Mouse (Mus musculus) MEL (cell line): Measurements from ENCODE around the gene Gm17268.

Source experiments
- CTCF ChIP-seq, 3 experiments: IDR thresholded peaks in 2 of 3; conservative IDR thresholded peaks in 1 of 3; 2 replicates each; pipeline ENCODE4 v1.5.1; 2011 to 2012; ENCODE audit warnings: low read length in 3 of 3, low read depth in 2 of 3, mild to moderate bottlenecking in 2 of 3, improper control_type of control experiment in 1 of 3, inconsistent platforms in 1 of 3, mixed read lengths in 1 of 3, moderate library complexity in 1 of 3; ENCODE audit not compliant: control insufficient read depth in 1 of 3, insufficient read depth in 1 of 3, poor library complexity in 1 of 3, severe bottlenecking in 1 of 3
- POLR2A ChIP-seq, 2 experiments: IDR thresholded peaks; 2 replicates each; pipeline ENCODE4 v1.6.1; 2011 to 2012; ENCODE audit warnings: low read length in 2 of 2, mild to moderate bottlenecking in 2 of 2, control low read depth in 1 of 2, improper control_type of control experiment in 1 of 2, low read depth in 1 of 2, moderate library complexity in 1 of 2; ENCODE audit not compliant: control insufficient read depth in 1 of 2, insufficient read depth in 1 of 2, poor library complexity in 1 of 2
- POLR2AphosphoS5 ChIP-seq: IDR thresholded peaks from 2 replicates; pipeline ENCODE4 v1.6.1; 2012; ENCODE audit warnings: low read depth, borderline replicate concordance, mild to moderate bottlenecking, inconsistent platforms, low read length, moderate library complexity, mixed read lengths

DNA sequence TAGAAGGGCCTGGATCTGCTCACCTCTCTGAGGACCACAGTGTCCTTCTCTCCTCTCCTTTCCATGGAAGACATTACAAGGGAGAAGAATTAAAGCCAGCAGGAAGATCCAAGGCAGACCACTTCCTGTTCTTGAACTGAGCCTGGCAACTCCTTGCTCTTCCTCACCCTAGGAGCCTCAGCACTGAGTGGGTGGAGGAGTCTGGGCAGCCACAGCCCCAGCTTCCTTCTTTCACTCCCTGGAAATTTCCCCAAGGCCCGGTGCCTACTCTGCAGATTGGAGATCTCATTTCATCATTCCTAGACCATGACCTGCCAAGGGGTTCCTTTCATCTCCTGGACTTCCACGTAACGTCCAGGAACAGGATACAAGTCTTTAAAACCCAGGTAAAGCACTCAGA is 34.6 kb upstream of the Gm17268 start:
- TF ChIP-seq POLR2A (IDR thresholded peaks at IDR 0.05; ENCODE audit: control insufficient read depth in 1 of 2, insufficient read depth in 1 of 2, low read depth in 1 of 2, low read length in 2 of 2, poor library complexity in 1 of 2): no peak
- no peak for TF ChIP-seq POLR2AphosphoS5
- TF ChIP-seq CTCF (IDR thresholded peaks at IDR 0.05 in 2 of 3, conservative IDR thresholded peaks at IDR 0.05 in 1 of 3; ENCODE audit: control insufficient read depth in 1 of 3, insufficient read depth in 1 of 3, low read depth in 2 of 3, low read length in 3 of 3, poor library complexity in 1 of 3, severe bottlenecking in 1 of 3): no peak
